Mouse (Mus musculus) E14TG2a.4 (cell line): ENCODE measurements around the gene Foxp1.

Source experiments
- CTCF ChIP-seq: conservative IDR thresholded peaks from 2 replicates; pipeline ENCODE4 v1.5.1; 2014; ENCODE audit warnings: low read length
- NANOG ChIP-seq: IDR thresholded peaks from 2 replicates; pipeline ENCODE4 v1.6.1; 2014; ENCODE audit warnings: borderline replicate concordance, low read length, mixed read lengths

DNA sequence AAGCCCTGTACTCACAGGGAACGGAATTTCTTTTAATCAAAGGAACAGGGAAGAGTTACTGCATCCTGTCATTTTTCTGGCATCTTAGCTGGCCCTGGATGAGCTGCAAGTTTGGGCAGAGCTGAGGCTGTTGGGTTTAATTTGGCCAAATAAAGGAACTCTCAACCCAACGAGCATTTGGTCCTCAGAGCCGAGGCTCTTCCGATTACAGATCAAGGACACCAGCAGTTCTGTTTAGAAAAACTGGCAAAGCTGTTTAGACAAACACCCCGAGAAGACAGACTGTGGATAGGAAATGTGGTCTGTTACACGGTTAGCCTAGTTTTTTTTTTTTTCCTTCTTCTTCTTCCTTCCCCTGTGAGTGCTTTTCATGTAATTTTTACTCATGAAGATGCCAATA lies 158.0 kb downstream of the Foxp1 start:
- no peak for TF ChIP-seq CTCF
- TF ChIP-seq NANOG = no peak
